Mouse (Mus musculus) inflammation-experienced regulatory T-cells, adult 6 months (primary cell): Measurements from ENCODE around the gene Gzmk. TPM values are rescaled to one million over a fixed set of nuclear protein-coding genes. Genes with fewer than 3 reads are reported as not detected.
A peak's percentile ranks its signal among the peaks of the same experiment; 100 is the strongest.
"Not testable (repeated sequence)": the region's sequence is repeated elsewhere in the genome, so short reads cannot be mapped to it uniquely, and the experiment has no call there.

Source experiments
- ATAC-seq: one replicate; pipeline ENCODE4 v1.8.0; 2017
- polyA plus RNA-seq, 3 experiments: library from polyadenylated mRNA; unstranded; fragments of 100-300 nt; shearing (Covaris generic); gene quantifications; one replicate each; pipeline ENCODE4 v1.2.1; 2017

Gene Gzmk
- 100 to 1,000 TPM in 1 of 3 experiments, 1 to 10 TPM in 2; 1.0 to 254 (median 2.3) TPM for polyA plus RNA-seq

DNA sequence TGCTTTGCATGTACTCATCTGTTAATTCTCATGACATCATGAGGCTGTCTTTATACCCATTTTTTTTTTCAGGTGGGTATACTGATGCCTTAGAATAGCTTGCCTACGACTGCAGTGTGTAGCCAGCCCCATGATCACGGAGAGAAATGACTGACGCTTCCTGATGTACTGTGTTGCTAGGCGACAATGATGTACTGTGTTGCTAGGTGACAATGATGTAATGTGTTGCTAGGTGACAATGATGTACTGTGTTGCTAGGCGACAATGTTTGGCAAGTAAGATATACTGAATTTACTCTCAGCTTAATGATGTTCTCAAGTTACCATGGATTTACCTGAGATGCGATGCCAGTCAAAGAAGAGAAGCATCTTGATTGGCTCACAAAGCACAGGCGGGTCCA, at the start of gene Gzmk:
Gene Gzmk (minus strand): TSS at position 98 of the 400 bp plus-strand sequence.
- peak; percentile 48 for ATAC-seq

DNA sequence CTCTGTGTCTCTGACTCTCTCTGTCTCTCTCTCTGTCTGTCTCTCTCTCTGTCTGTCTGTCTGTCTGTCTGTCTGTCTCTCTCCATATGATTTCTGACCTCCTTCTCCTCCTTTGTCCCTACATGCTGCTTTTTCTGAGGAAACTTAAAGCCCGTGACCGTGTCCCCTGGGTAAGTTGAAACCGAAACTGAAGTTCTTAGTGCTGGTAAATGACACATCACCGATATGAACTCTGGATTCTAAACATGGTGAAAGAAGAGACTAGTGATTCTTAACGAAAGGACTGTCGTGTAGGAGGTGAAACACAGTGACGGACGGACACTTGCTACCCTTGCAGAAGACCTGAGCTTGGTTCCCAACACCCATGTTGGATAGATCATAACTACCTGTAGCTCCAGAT, 45.5 kb upstream of the Gzmk start:
- peak; percentile 51 for ATAC-seq

DNA sequence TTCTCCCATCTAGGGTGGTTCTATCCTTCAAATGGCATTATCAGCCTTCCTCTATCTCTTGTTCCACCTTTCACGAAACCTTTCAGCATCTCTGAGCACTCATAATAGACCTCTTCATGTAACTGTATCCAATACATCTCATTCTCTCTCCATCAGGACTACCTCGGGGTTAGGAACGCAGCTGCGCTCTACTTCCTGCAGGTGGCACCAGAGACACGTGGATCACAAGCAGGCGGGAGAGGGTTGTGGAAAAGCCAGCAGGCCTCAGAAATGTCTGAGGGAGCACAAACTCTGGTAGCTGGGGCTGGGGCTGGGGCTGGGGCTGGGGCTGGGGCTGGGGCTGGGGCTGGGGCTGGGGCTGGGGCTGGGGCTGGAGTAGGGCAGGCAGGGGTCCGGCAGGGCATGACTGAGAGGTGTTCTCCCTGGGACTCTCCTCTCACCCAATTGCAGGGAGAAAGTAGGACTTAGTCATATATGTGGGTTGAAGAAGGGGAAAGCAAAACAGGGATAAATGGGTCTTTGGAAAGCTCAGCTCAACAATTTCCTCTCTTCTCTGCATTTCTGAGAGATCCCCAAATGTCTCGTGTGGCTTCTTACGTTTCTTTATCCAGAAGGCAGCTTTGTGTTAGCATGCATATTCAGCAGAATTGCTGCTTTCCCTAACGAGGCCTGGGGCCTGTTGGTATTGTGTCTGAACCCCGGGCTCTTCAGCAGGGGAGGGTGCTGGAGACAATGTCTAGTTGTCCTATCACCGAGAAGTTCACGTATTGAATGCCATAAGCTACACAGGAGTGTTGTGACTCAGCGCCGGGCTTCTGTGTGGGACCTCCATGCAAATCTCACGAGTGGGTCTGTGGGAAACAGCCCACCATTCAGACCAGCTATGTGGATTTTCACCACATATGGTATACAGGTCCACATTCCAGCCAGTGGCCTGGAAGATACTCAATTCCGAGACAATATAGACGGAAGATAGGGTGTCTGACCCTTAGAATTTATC, 44.4 kb upstream of the Gzmk start:
- ATAC-seq = peak; percentile 79

DNA sequence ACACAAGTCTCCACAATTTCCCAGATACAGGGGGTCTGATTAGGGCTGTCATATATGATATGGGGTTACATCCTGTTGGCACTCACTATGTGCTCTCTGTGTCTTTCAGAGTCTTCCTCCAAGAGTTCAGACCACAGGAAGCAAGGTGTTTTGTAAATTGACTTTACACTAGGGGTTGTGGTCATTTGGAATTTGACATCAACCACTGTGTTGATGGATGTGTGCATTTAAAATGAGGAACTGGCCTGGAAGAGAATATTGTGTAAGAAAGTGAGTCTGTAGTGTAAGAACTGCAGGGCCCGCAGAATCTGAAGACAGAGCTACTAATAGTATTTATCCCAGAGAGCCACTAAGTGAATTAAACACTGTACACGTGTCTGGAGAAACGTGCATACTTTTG, 41.5 kb upstream of the Gzmk start:
- ATAC-seq = no peak

DNA sequence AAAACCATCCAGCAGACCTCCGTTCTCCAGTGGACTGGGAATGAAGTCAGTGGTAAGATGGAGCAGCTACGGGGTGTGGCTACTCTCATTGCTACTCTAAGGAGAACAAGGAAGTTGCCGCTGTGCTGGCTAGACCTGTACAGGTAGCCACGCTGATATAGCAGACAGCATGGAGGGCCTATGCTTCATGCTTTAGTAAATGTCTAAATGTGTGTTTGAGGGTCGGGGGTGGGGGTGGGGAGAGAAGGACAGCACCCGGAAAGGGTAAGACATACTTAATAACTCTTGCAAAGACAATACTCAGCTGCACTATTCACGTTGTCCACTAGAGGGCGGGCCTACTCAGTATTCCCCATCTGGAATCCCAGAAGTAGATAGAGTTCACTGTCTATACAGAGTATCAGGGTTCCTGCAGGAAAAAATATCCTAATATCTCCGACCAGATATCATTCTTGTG, 40.8 kb upstream of the Gzmk start:
- peak; percentile 48 for ATAC-seq

DNA sequence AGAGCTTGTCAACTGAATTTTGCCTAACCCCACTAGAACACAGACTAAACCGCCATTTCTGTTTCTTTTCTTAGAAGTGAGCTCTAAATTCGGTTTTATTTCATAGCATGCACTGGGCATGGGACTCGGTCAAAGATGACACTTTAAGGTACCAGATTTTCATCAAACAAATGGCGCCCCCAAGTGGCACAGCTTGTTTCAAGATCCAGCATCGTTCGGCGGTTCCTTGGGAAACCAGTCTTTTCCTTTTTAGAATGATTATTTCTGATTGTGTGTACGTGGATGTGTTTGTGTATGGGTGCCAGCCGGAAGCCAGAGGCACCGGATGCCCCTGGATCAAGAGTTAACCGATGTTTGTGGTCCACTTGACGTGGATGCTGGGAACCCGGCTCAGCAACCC, 39.5 kb upstream of the Gzmk start:
- ATAC-seq = no peak

DNA sequence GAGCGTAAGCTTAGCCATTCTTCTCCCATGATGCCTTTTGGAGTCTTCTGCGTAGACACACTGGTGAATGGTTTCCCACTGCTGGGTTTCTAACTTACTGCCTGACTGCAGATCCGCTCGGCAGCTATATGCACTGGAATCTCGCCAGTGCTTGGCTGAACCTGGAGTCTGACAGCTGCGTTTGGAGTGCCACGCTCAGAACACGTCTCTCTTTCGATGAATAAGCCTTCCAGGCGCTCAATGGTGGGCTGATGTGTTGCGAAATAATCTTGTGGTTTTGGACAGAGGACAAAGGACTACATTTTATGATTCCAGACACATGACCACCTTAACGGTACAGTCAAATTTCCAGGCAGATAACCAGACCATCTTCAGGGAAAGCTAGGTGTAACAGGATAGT, 37.1 kb upstream of the Gzmk start:
- ATAC-seq = no peak

DNA sequence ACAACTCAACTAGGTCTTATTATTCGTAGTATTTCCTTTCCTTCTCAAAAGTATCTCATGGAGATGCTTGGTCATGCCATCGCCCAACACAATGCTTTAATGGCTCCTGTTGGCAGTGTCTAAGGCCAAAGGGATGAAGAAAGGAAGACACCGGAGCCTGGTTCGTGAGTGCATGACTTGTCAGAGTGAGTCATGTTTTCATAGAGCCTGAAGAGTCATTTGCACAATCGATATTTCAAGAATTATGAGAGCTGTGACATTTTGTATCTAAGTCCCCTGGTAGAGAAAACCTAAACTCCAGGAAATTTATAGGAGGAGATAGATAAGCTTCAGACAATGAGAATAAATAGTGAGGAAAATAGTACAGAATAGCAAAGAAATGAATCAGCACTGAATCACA, 33.5 kb upstream of the Gzmk start:
- no peak for ATAC-seq

DNA sequence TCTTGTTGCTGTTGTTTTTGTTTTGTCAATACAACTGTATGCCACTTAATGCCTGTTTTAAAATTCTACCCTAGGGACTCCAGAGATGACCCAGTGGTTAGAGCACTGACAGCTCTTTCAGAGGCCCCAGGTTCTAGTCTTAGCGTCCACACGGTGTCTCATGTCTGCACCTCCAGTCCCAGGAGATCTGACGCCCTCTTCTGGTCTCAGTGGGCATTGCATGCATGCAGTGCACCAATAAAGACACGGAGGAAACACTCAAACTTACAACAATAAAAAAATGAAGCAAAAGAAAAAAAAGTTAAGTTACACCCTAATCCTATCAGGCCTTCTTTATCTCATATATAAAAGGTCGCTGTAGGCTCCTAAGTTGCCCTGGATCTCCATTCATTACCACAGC, 31.5 kb upstream of the Gzmk start:
- no peak for ATAC-seq

DNA sequence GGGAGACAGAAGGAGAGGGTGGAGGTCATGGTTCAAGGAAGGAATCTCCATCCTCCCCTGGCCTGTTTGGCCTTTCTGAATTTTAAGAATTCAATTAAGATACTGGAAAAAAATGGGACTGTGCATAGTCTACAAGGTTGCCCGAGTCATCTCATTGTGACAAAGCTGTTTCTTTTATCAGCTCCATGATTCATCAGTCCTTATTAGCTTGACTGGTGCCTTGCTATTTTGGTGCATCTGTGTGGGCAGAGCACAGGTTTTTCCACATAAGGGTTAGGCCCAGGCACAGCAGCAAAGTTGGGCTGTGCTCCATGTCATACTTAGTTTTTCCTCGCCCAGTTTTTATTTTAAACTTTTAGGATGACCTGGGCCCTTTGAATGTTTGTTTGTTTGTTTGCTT, 31.1 kb upstream of the Gzmk start:
- ATAC-seq = no peak

DNA sequence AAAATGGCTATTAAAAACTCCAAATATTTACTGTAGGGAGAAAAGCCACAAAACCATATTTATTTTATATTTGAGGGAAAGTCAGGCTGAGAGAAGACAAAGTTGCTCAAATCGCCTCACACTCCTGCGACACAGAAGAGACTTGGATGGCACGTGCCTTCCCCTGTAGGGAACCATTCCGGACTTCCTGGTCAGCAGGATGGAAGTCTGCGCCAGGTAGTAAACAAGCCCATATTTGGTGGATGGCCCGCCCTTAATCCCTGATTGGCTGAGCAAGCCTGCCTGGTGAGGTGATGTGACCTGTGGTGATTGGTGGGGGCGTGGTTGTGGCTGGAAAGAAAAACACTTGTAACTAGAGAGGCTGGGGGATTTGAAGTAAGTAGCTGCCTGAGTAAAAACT, 26.9 kb upstream of the Gzmk start:
- not testable (repeated sequence) for ATAC-seq

DNA sequence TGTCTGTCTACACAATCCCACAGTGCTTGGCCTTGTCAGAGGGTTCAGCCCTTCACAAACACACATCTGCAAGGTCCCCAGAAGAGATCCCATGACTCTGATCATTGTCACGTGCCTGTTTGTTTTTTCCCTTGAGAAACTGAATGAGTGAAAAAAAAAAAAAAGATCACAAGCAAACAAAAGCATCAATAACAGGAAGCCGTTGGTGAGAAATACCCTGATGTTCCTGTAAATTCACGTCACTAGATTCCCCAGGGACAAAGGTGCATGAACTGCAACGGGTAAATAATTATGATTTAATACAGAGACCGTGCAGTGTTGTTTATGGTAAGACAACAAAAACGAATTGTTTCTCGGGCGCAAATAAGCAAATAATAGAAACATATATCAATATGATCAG, 19.3 kb upstream of the Gzmk start:
- peak; percentile 62 for ATAC-seq

DNA sequence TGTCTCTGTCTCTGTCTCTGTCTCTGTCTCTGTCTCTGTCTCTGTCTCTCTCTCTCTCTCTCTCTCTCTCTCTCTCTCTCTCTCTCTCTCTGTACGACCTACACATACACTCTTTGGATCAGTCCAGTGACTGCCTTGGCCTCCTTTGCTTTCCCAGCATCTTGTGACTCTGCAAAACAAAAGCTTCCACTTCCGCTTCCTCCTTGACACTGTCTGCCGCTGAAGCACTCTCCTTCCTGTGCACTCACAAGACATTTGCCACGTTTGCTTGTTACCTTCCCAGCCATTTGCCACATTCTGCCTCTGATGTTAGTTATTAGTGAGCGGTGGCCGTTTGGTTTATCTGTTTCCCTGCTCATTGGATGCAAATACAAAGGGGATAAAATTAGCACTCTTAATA, 16.4 kb upstream of the Gzmk start:
- peak; percentile 57 for ATAC-seq

DNA sequence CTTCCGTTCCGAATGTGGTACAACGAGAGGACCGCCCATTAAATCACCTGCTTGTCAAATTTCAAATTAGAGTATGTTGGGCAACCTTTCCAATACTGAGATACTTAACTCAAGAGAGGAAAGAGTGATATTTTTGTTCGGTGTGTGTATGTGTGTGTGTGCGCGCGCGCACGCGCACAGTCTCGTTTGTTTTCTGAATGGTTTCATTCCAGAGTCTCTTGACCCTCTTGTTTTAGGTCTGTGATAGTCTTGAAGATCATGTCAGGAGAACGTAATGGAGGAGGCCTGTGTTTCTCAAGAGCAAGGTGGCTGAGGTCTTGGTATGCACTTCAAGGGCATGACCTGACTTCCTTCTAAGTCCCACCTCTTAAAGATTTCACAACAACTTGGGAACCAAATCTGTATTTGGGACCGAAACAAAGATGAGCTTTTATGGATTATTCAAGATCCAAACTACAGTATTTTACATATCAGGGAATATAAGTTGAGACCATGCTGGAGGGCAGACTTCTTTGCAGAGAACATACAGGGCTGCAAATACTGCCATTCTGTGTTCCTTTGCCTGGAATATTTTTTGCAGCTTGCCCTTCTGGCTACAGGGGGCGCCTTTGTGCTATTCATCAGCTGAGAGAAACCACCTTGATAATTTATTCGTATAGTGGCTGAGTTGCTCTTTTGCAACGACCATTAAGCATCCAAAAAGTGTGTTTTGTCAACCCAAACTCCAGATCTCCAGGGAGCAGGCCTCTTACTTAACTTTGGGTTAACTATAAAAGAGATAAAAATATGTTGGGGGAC, 2.2 kb upstream of the Gzmk start:
- ATAC-seq = no peak

DNA sequence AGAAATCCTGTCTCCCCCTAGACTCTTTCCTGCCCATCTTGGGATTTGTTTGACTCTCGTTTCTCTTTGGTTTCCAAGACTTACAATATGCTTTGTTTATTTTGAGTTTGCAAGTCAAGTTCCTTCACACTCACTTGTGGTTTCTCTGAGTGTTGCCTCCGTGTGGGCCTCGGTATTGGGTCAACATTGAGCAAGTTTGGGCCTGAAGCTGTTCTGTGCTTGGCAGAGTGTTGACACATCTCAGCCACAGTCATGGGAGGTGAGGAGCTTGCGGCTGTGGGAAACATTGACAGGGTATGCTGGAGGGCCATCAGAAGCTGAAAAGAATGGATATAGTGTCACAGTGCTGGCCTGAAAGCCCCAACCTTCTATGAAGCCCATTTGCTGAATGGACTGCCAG, 1.4 kb upstream of the Gzmk start:
- ATAC-seq = no peak

DNA sequence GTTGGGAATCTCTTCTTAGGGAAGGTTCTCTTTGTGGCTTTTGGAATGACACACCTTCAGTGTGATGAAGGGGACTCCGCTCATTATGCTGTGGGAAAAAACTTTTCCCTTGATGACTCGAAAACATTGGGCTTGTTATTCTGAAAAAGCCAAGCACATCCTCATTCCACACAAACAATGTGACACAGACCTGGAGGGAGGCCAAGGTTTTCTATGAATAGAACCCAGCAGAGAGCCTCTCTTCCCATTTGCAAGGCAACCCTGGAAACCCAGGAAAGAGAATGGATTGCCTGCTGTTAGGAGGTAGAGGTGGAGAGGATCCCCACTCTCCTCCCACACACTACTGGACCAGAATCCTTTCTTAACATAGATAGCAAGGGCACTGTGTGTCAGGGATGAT, 1.6 kb downstream of the Gzmk start:
- no peak for ATAC-seq

DNA sequence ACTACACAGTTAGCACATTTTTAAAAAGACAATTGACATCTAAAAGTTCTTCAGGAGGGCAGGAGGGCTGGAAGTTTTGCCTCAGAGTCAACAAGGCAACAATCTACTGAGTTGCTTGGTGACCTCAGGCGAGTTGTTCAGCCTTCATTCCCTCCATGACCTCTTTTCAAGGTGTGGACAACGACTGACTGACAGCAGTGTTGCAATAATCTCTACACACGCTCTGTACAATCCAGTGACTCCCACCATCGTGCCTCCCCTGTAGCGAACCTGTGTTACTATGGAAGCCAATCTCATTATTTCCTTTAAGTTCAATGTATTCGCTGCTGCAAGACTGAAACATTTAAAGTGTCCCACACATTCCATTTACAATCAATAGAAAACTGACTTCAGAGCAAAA, 3.9 kb downstream of the Gzmk start:
- ATAC-seq = no peak

DNA sequence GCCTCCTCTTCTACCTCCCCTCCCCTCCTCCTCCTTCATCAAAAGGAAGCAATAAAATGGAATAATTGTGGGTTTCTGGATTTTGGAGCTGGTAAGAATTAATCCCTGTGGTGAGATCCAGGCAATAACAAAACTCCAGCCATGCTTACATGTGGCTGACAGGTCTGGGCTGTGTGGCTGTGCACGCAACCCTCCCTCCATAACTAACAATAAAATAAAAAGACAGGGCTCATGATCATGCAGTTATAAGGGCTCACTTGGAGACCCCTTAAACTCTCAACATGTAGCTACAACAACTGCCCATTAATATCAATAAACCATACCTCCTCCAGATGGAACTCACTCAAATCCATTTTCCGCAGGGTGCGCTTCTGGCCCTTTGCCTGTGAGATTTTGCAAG, 11.8 kb downstream of the Gzmk start:
- ATAC-seq = no peak

DNA sequence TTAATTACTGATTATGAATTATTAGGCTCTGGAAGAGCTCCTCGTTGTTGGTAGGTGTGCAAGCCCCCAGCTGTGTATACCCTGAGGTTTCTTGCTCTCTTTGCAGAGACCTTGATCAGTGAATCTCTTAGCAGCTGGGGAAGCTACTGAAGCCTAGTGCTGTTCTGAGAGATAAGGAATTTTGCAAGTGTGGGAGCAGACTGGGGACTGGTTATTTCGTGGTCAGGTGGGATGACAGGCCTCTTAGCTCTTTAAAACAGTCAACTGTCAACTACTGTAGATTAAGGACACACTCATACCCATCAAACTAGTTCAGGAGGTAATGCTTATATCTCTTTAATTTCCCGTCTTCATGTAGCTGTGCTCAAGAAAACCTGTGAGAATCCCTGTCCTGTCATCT, 13.3 kb downstream of the Gzmk start:
- ATAC-seq = no peak

DNA sequence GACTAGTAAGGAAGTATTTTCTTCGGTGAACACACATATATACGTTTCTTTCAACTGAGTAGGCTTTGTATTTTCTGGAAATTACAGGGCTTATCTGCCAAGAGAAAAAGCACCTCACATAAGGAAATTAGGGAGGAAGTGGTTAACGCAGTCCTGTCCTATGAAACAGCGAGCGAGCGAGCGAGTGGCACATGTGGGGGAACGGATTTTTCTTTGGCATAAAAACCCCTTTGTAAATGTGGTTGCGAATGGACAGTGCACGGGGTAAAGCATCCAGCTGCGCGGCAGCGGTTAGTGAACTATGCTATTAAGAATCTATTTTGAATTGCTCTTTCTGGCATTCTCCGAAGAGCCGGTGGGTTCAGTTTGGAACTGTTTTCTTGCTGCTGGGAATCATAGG, 14.4 kb downstream of the Gzmk start:
- peak; percentile 64 for ATAC-seq

DNA sequence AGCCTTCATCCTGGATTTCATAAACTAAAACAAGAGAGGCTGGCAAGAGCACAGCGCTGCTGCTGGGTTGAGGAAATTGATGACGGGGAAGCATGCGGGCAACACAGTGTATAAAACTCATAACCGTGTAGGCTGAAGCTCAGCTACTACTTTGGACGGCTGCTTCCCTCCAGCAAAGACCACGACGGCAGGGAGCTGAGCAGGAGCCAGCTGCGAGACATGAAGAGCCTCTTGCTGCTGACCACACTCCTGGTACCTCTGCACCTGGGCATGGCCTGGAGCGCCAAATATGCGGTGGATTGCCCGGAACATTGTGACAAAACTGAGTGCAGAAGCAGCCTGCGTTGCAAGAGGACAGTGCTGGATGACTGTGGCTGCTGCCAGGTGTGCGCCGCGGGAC, 16.1 kb downstream of the Gzmk start, which contains the start of gene Esm1:
Gene Esm1 (plus strand): TSS at position 36 of the 400 bp plus-strand sequence.
- peak; percentile 39 for ATAC-seq

DNA sequence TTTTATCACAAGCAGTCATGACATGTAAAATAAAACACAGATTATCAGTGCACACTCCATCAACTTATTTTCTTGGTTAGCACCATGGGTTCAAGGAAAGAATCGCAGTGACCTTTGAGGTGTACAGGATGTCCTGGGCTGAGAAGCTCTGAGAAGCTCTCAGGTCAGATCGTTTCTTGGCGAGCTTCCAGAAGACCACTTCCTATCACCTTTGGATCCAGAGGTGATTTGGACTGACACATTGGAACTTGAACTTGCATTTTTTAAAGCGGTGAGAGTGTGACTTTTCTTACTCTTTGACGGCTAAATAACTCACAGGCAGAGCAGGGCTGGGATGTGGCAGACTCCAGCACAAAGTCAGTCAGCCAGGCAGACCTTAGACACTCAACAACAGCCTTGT, 20.4 kb downstream of the Gzmk start:
- ATAC-seq = no peak

DNA sequence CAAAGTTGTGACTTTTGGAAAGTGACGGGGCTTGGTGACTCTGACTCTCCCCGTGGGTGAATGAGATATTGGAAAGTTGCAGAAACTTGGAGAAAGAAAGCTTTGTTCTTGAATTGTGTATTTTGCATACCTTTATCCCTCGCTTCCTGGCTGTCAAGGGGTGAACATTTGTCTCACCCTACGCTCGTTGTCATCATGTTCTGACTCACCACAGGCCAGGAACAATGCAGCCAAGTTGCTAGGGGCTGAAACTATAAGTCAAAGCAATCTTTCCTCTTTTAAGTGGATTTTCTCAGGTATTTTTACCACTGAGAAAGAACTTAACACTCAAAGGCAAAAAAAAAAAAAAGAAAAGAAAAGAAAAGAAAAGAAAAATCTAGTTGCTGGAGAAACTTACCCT, 22.6 kb downstream of the Gzmk start:
- no peak for ATAC-seq

DNA sequence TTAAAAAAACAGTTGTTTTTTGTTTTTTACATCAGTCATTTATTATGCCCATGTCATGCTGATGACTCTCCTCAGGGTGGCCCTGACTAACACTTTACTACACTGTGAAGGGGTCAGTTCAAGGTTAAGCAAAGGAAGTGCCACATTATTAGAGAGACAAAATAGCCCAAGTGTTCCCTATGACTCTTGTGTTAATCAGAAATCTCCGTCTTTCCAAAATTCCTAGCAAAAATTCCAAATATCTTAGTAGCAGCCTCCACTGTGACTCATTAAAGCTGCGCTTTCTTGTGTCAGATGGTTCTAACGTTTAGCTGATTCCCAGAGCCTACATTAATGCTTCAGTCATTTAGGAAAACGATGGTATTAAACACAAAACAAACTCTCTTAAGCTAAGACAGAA, 23.5 kb downstream of the Gzmk start:
- ATAC-seq = no peak
